Mouse (Mus musculus) telencephalon, adult 2 months (tissue): ENCODE measurements around the gene Prdm16.
A peak's percentile ranks its signal among the peaks of the same experiment; 100 is the strongest.

Experiments
- DNase-seq: peaks from one replicate; pipeline ENCODE4 v3.0.0-alpha.2; 2011; ENCODE audit warnings: low read depth, low spot score

Prdm16 gene

GRCm38 (mm10) chr4:154390333-154391080 is 246.2 kb downstream of the Prdm16 start:
- no peak for DNase-seq

- no peak for DNase-seq
Measured at GRCm38 (mm10) chr4:154389641-154390040, 247.0 kb downstream of the Prdm16 start.

- no peak for DNase-seq
Measured at GRCm38 (mm10) chr4:154386810-154387209, 249.9 kb downstream of the Prdm16 start.

- no peak for DNase-seq
Measured at GRCm38 (mm10) chr4:154385918-154386317, 250.8 kb downstream of the Prdm16 start.

GRCm38 (mm10) chr4:154385208-154385607 is 251.5 kb downstream of the Prdm16 start:
- no peak for DNase-seq

- DNase-seq = no peak
Measured at GRCm38 (mm10) chr4:154378876-154379275, 257.8 kb downstream of the Prdm16 start.

- DNase-seq = no peak
Measured at GRCm38 (mm10) chr4:154375939-154376625, 260.6 kb downstream of the Prdm16 start.

GRCm38 (mm10) chr4:154371542-154372247 is 265.0 kb downstream of the Prdm16 start:
- no peak for DNase-seq

GRCm38 (mm10) chr4:154370841-154371240 is 265.8 kb downstream of the Prdm16 start:
- DNase-seq = no peak

- DNase-seq = no peak
Measured at GRCm38 (mm10) chr4:154369089-154369488, 267.6 kb downstream of the Prdm16 start.

GRCm38 (mm10) chr4:154366836-154367235 is 269.8 kb downstream of the Prdm16 start:
- no peak for DNase-seq

- DNase-seq = peak; percentile 39
Measured at GRCm38 (mm10) chr4:154364752-154365151, 271.9 kb downstream of the Prdm16 start.

- DNase-seq = no peak
Measured at GRCm38 (mm10) chr4:154360850-154361249, 275.8 kb downstream of the Prdm16 start.

- DNase-seq = no peak
Measured at GRCm38 (mm10) chr4:154360441-154360840, 276.2 kb downstream of the Prdm16 start.

- no peak for DNase-seq
Measured at GRCm38 (mm10) chr4:154359762-154360300, 276.8 kb downstream of the Prdm16 start.

- no peak for DNase-seq
Measured at GRCm38 (mm10) chr4:154358816-154359215, 277.9 kb downstream of the Prdm16 start.

GRCm38 (mm10) chr4:154358370-154358769 is 278.3 kb downstream of the Prdm16 start:
- no peak for DNase-seq

- no peak for DNase-seq
Measured at GRCm38 (mm10) chr4:154355408-154355807, 281.3 kb downstream of the Prdm16 start.

- DNase-seq = no peak
Measured at GRCm38 (mm10) chr4:154352246-154352645, 284.4 kb downstream of the Prdm16 start.

GRCm38 (mm10) chr4:154348197-154348786 is 288.4 kb downstream of the Prdm16 start:
- DNase-seq = no peak

- no peak for DNase-seq
Measured at GRCm38 (mm10) chr4:154346731-154347522, 289.7 kb downstream of the Prdm16 start.
